Mouse (Mus musculus): Measurements from ENCODE around the gene Plekha5. TPM values are rescaled to one million over a fixed set of nuclear protein-coding genes. Genes with fewer than 3 reads are reported as not detected.
"Not testable (repeated sequence)": the region's sequence is repeated elsewhere in the genome, so short reads cannot be mapped to it uniquely, and the experiment has no call there.

Gene Plekha5
- polyA plus RNA-seq, 2 experiments from 2014 or later = 14.2 to 15.0 TPM

GRCm38 (mm10) chr6:140490921-140491537 is 67.2 kb downstream of the Plekha5 start:
- ATAC-seq = no peak

GRCm38 (mm10) chr6:140492043-140492442 is 68.2 kb downstream of the Plekha5 start:
- no peak for ATAC-seq

- no peak for ATAC-seq
These were observed 74.2 kb downstream of the Plekha5 start for GRCm38 (mm10) chr6:140498074-140498473.

GRCm38 (mm10) chr6:140498958-140499357 is 75.1 kb downstream of the Plekha5 start:
- ATAC-seq = no peak

- not testable (repeated sequence) for ATAC-seq
These were observed 77.0 kb downstream of the Plekha5 start for GRCm38 (mm10) chr6:140500829-140501228.

- no peak for ATAC-seq
These were observed 78.0 kb downstream of the Plekha5 start for GRCm38 (mm10) chr6:140501841-140502240.

- ATAC-seq = no peak
These were observed 80.9 kb downstream of the Plekha5 start for GRCm38 (mm10) chr6:140504796-140505195.

GRCm38 (mm10) chr6:140507605-140508004 is 83.8 kb downstream of the Plekha5 start:
- no peak for ATAC-seq

- ATAC-seq = no peak
These were observed 84.8 kb downstream of the Plekha5 start for GRCm38 (mm10) chr6:140508475-140509150.

- no peak for ATAC-seq
These were observed 85.3 kb downstream of the Plekha5 start for GRCm38 (mm10) chr6:140509151-140509530.

GRCm38 (mm10) chr6:140512016-140512415 is 88.2 kb downstream of the Plekha5 start:
- ATAC-seq = no peak

GRCm38 (mm10) chr6:140512427-140512826 is 88.6 kb downstream of the Plekha5 start:
- ATAC-seq = no peak

GRCm38 (mm10) chr6:140514205-140515110 is 90.6 kb downstream of the Plekha5 start:
- ATAC-seq = peak; percentile 95

GRCm38 (mm10) chr6:140515550-140515949 is 91.7 kb downstream of the Plekha5 start:
- no peak for ATAC-seq

GRCm38 (mm10) chr6:140516202-140516601 is 92.3 kb downstream of the Plekha5 start:
- no peak for ATAC-seq

- peak; percentile 37 for ATAC-seq
These were observed 93.3 kb downstream of the Plekha5 start for GRCm38 (mm10) chr6:140517188-140517587.

GRCm38 (mm10) chr6:140519019-140519418 is 95.2 kb downstream of the Plekha5 start:
- ATAC-seq = no peak

GRCm38 (mm10) chr6:140519488-140520159 is 95.8 kb downstream of the Plekha5 start:
- no peak for ATAC-seq

- ATAC-seq = no peak
These were observed 97.1 kb downstream of the Plekha5 start for GRCm38 (mm10) chr6:140520961-140521360.

GRCm38 (mm10) chr6:140521832-140522231 is 98.0 kb downstream of the Plekha5 start:
- ATAC-seq = no peak

- ATAC-seq = no peak
These were observed 99.7 kb downstream of the Plekha5 start for GRCm38 (mm10) chr6:140523600-140523999.

- ATAC-seq = no peak
These were observed 104.6 kb downstream of the Plekha5 start for GRCm38 (mm10) chr6:140528414-140528813.

- not testable (repeated sequence) for ATAC-seq
These were observed 109.0 kb downstream of the Plekha5 start for GRCm38 (mm10) chr6:140532858-140533257.

Data from activated CD4-positive, CD25-positive, alpha-beta regulatory T cell, adult 4 months (primary cell).